Mouse (Mus musculus): ENCODE data around the gene Ap2a1.

The Ap2a1 gene

DNA sequence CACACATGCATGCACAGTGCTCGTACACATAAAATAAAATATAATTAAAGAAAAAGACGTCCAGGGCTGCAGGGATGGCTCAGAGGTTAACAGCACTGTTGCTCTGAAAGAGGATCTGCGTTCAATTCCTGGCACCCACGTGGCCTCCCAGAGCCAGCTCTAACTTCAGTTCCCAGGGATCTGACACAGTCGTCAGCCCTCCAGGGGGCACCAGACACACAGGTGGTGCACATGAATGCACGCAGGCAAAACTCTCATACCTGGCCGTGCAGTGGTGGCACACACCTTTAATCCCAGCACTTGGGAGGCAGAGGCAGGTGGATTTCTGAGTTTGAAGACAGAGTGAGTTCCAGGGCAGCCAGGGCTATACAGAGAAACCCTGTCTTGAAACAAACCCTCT lies 36.7 kb upstream of the Ap2a1 start:
- H3K36me3 ChIP-seq (ENCODE audit: insufficient read depth, low read length): peaks cover 72% of the 10 kb centered on the region
- no peak; the same call in 1 of the 2 replicates for TF ChIP-seq CTCF (conservative IDR thresholded peaks at IDR 0.05; ENCODE audit: low read length)
- TF ChIP-seq NANOG (IDR thresholded peaks at IDR 0.05; ENCODE audit: borderline replicate concordance, low read length): no peak
- TF ChIP-seq POU5F1 (IDR thresholded peaks at IDR 0.05; ENCODE audit: borderline replicate concordance, low read length): no peak
- H3K4me3 ChIP-seq (replicated peaks; ENCODE audit: low read length): no peak overlapping the region
- H3K9me3 ChIP-seq (ENCODE audit: low read length): no peaks in the 10 kb centered on the region
- H3K4me1 ChIP-seq (replicated peaks; ENCODE audit: low read depth, low read length): peaks cover 35% of the 10 kb centered on the region
- H3K27me3 ChIP-seq (ENCODE audit: insufficient read depth, low read length): no peaks in the 10 kb centered on the region

DNA sequence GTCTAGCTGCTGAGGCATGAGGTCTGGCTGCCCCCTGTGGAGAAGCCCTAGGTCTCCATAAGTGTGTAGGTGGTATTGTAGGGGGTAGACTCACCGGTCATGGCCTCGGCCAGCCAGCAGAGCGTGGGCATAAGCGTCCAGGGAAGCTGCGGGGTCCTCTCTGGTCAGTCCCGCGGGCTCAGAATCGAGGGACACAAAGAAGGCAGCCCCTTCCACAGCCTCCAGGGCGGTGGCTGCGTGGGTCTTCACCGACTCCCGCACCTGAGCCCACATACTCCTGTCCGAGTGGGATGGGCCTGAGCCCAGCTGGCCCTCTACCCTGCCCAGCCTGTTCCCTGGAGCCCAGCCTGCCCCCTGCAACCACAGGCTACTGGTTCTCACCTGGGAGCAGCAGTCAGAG lies 35.7 kb upstream of the Ap2a1 start:
- TF ChIP-seq CTCF (conservative IDR thresholded peaks at IDR 0.05; ENCODE audit: low read length): no peak
- no peak for TF ChIP-seq POU5F1 (IDR thresholded peaks at IDR 0.05; ENCODE audit: borderline replicate concordance, low read length)
- TF ChIP-seq NANOG (IDR thresholded peaks at IDR 0.05; ENCODE audit: borderline replicate concordance, low read length): no peak
- H3K4me3 ChIP-seq (replicated peaks; ENCODE audit: low read length): no peak overlapping the region
- peaks cover 82% of the 10 kb centered on the region for H3K36me3 ChIP-seq (ENCODE audit: insufficient read depth, low read length)
- no peaks in the 10 kb centered on the region for H3K9me3 ChIP-seq (ENCODE audit: low read length)
- no peaks in the 10 kb centered on the region for H3K27me3 ChIP-seq (ENCODE audit: insufficient read depth, low read length)
- peaks cover 31% of the 10 kb centered on the region for H3K4me1 ChIP-seq (replicated peaks; ENCODE audit: low read depth, low read length)

GRCm38 (mm10) chr7:44962831-44963230 lies 33.5 kb upstream of the Ap2a1 start:
- peaks cover 33% of the 10 kb centered on the region for H3K4me1 ChIP-seq (replicated peaks; ENCODE audit: low read depth, low read length)
- no peak overlapping the region for H3K4me3 ChIP-seq (replicated peaks; ENCODE audit: low read length)
- no peaks in the 10 kb centered on the region for H3K27me3 ChIP-seq (ENCODE audit: insufficient read depth, low read length)
- TF ChIP-seq POU5F1 (IDR thresholded peaks at IDR 0.05; ENCODE audit: borderline replicate concordance, low read length) (no peak), NANOG (IDR thresholded peaks at IDR 0.05; ENCODE audit: borderline replicate concordance, low read length) (no peak), CTCF (conservative IDR thresholded peaks at IDR 0.05; ENCODE audit: low read length) (no peak)
- H3K36me3 ChIP-seq (ENCODE audit: insufficient read depth, low read length): peaks cover 92% of the 10 kb centered on the region
- H3K9me3 ChIP-seq (ENCODE audit: low read length): no peaks in the 10 kb centered on the region

DNA sequence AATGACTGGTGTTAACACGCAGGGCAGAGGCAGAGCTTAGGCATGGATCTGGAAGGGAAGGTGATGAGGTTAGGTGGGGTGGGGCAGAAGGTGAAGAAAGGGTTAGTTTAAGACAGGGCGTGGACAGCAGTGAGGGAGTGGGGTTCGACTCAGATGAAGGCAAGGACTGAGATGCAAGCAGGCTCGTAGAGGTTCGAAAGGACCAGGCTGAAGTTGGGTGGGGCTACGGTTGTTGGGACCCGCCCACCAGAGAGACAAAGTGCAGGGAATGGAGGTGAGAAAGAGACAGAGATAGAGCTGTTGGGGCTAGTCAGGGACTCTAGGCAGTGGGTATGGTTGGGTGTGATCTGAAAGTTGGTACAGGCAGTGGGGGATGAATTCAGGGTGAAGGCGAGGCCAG lies 33.0 kb upstream of the Ap2a1 start:
- TF ChIP-seq POU5F1 (IDR thresholded peaks at IDR 0.05; ENCODE audit: borderline replicate concordance, low read length) (no peak), NANOG (IDR thresholded peaks at IDR 0.05; ENCODE audit: borderline replicate concordance, low read length) (no peak), CTCF (conservative IDR thresholded peaks at IDR 0.05; ENCODE audit: low read length) (no peak)
- H3K9me3 ChIP-seq (ENCODE audit: low read length): no peaks in the 10 kb centered on the region

DNA sequence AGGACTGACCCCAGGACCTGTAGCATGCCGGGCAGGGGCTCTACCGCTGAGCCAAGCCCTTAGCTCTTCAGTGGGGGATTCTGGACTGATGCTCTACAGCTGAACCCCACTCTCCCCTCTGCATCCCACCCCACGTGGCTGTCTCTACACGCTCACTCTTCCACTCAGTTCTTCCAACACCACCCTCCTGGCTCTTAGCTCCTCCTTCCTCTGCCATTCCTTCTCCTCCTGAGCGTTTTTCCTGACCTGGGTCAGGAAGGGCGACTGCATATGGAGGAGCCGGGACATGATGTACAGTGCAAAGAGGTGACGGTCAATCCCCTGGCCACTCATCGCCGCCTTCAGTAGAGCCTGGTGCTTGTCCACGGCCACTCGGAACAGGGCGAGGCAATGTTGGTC lies 31.2 kb upstream of the Ap2a1 start:
- Histone ChIP-seq H3K27me3 (ENCODE audit: insufficient read depth, low read length) (no peaks in the 10 kb centered on the region), H3K4me3 (replicated peaks; ENCODE audit: low read length) (no peak overlapping the region), H3K4me1 (replicated peaks; ENCODE audit: low read depth, low read length) (peaks cover 37% of the 10 kb centered on the region), H3K9me3 (ENCODE audit: low read length) (no peaks in the 10 kb centered on the region), H3K36me3 (ENCODE audit: insufficient read depth, low read length) (peaks cover 79% of the 10 kb centered on the region)
- TF ChIP-seq NANOG (IDR thresholded peaks at IDR 0.05; ENCODE audit: borderline replicate concordance, low read length) (no peak), POU5F1 (IDR thresholded peaks at IDR 0.05; ENCODE audit: borderline replicate concordance, low read length) (no peak), CTCF (conservative IDR thresholded peaks at IDR 0.05; ENCODE audit: low read length) (no peak)

More for the DNA sequence above, 33.0 kb upstream of the Ap2a1 start:
- no peak overlapping the region for H3K4me3 ChIP-seq (replicated peaks; ENCODE audit: low read length)
- H3K27me3 ChIP-seq (ENCODE audit: insufficient read depth, low read length): no peaks in the 10 kb centered on the region
- H3K36me3 ChIP-seq (ENCODE audit: insufficient read depth, low read length): peaks cover 95% of the 10 kb centered on the region
- peaks cover 38% of the 10 kb centered on the region for H3K4me1 ChIP-seq (replicated peaks; ENCODE audit: low read depth, low read length)

DNA sequence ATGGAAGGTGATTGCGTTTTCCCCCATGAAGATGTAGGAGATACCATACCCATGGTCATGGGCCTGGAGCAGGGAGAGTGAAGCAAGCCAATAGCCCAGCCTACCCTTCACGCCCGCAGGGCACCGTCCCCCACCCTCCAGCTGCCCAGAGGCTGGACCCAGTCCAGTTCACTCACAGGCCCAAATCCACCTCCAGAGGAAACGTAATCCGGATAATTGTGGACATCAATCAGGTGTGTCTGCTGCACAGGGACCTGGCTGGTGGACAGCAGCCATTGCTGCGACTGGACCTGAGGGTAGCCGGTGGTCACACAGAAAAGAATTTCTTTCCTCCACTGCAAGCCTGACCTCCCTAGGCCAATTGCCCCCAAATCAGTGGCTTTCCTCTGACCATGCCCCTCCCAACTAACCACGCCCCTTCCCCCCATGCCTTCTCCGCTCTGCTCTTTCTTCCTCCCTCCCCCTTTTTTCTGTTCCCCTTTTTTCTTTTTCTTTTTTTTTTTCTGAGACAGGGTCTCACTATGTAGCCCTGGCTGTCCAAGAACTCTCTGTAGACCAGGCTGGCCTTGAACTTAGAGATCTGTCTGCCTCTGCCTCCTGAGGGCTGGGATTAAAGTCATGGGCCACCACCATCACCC lies 30.7 kb upstream of the Ap2a1 start:
- peaks cover 74% of the 10 kb centered on the region for H3K36me3 ChIP-seq (ENCODE audit: insufficient read depth, low read length)
- H3K27me3 ChIP-seq (ENCODE audit: insufficient read depth, low read length): no peaks in the 10 kb centered on the region
- TF ChIP-seq CTCF (conservative IDR thresholded peaks at IDR 0.05; ENCODE audit: low read length) (no peak), POU5F1 (IDR thresholded peaks at IDR 0.05; ENCODE audit: borderline replicate concordance, low read length) (no peak), NANOG (IDR thresholded peaks at IDR 0.05; ENCODE audit: borderline replicate concordance, low read length) (no peak)
- no peak overlapping the region for H3K4me3 ChIP-seq (replicated peaks; ENCODE audit: low read length)
- no peaks in the 10 kb centered on the region for H3K9me3 ChIP-seq (ENCODE audit: low read length)
- H3K4me1 ChIP-seq (replicated peaks; ENCODE audit: low read depth, low read length): peaks cover 37% of the 10 kb centered on the region

DNA sequence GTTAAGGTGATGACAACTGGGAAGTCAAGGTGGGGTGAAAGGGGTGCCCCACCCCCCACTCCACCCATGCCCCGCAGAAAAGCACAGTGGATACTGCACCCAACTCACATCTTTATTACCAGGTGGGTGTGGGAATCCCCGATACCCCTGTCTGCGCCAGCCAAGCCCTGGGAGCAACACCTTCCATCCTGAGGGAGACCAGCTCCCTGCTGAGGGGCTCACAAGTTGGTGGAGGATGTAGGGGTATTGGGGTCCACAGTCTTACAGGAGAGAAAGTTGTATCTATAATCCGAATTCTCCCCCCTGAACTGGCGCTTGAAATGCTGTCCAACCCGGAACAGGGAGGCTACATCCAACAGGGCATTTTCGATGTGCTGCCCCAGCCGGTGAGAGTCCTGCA lies 30.0 kb upstream of the Ap2a1 start:
- no peak for TF ChIP-seq CTCF (conservative IDR thresholded peaks at IDR 0.05; ENCODE audit: low read length)
- no peak for TF ChIP-seq POU5F1 (IDR thresholded peaks at IDR 0.05; ENCODE audit: borderline replicate concordance, low read length)
- TF ChIP-seq NANOG (IDR thresholded peaks at IDR 0.05; ENCODE audit: borderline replicate concordance, low read length): no peak
- Histone ChIP-seq H3K4me3 (replicated peaks; ENCODE audit: low read length) (no peak overlapping the region), H3K9me3 (ENCODE audit: low read length) (no peaks in the 10 kb centered on the region), H3K36me3 (ENCODE audit: insufficient read depth, low read length) (peaks cover 67% of the 10 kb centered on the region), H3K4me1 (replicated peaks; ENCODE audit: low read depth, low read length) (peaks cover 37% of the 10 kb centered on the region), H3K27me3 (ENCODE audit: insufficient read depth, low read length) (no peaks in the 10 kb centered on the region)

- peaks cover 58% of the 10 kb centered on the region for H3K36me3 ChIP-seq (ENCODE audit: insufficient read depth, low read length)
- H3K4me1 ChIP-seq (replicated peaks; ENCODE audit: low read depth, low read length): peaks cover 46% of the 10 kb centered on the region
- H3K27me3 ChIP-seq (ENCODE audit: insufficient read depth, low read length): no peaks in the 10 kb centered on the region
- H3K4me3 ChIP-seq (replicated peaks; ENCODE audit: low read length): no peak overlapping the region
- TF ChIP-seq POU5F1 (IDR thresholded peaks at IDR 0.05; ENCODE audit: borderline replicate concordance, low read length) (no peak), CTCF (conservative IDR thresholded peaks at IDR 0.05; ENCODE audit: low read length) (peak; percentile 89)
- H3K9me3 ChIP-seq (ENCODE audit: low read length): no peaks in the 10 kb centered on the region
Observed at GRCm38 (mm10) chr7:44958208-44958607, 28.9 kb upstream of the Ap2a1 start.
